Mouse (Mus musculus): ENCODE measurements around the gene Cdc26.

DNA sequence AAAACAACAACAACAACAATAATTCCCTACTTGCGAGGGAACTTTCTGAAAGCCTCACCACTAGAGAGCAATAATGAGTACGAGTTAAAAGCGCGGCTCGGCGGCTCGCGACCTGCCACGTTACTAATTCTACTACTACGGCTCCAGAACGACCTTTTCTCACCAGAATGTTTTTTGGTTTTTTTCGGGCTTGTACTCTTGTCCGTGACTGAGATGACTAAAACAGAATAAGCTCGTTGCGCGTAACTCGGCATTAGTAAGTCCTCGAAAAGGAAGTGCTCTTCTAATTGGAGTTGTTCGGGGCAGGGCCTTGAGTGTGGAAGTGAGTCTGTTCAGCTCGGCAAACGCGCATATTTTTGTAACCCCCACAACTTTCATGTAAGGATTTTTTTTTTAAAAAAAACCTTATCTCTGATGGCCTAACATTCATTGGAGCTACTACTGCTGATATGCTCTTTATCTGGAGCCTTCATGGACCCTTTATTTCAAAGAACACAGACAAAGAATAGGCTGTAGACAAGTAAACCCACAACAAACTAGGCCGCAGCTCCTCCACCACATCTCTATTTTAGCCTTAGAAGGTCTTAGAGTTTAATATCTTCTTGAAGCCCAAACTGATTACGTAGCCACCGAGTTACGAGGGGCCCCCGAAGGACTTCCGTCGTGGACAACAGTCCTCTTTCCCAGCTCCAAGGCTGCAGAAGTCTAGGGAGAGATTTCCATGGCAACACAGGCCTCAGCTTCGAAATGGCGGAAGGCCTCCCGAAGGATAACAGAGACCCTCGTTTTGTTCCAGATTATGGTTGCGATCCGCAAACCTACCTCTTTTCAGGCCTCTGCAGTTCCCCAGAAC is 486 bp downstream of the Cdc26 start:
- no peak for TF ChIP-seq CTCF (IDR thresholded peaks at IDR 0.05; ENCODE audit: borderline replicate concordance, control insufficient read depth, extremely low read depth, insufficient read depth, low read length, poor library complexity)
- no peak; the same call in 1 of the 2 replicates for TF ChIP-seq POLR2A (IDR thresholded peaks at IDR 0.05; ENCODE audit: control insufficient read depth, extremely low read depth, insufficient read depth, low read length, poor library complexity)

Data from thymus, adult 2 months (tissue).